Mouse (Mus musculus): ENCODE data around the gene Slc17a7. TPM values are rescaled to one million over a fixed set of nuclear protein-coding genes. Genes with fewer than 3 reads are reported as not detected.

The Slc17a7 gene
- polyA plus RNA-seq, 1 experiment from 2014 or later = not detected

- no peak for DNase-seq (ENCODE audit: low spot score)
Observed at GRCm38 (mm10) chr7:45175398-45175797, 11.6 kb downstream of the Slc17a7 start.

GRCm38 (mm10) chr7:45175929-45176328, 12.2 kb downstream of the Slc17a7 start:
- no peak for DNase-seq (ENCODE audit: low spot score)

- no peak for DNase-seq (ENCODE audit: low spot score)
Observed at GRCm38 (mm10) chr7:45176356-45176755, 12.6 kb downstream of the Slc17a7 start.

GRCm38 (mm10) chr7:45178550-45178949, 14.8 kb downstream of the Slc17a7 start:
- no peak for DNase-seq (ENCODE audit: low spot score)

GRCm38 (mm10) chr7:45179469-45179868, 15.7 kb downstream of the Slc17a7 start, which contains the start of gene Gfy:
TSS of gene Gfy (minus strand) at chr7:45179569.
- DNase-seq (ENCODE audit: low spot score) = no peak

- no peak for DNase-seq (ENCODE audit: low spot score)
Observed at GRCm38 (mm10) chr7:45180896-45181477, 17.2 kb downstream of the Slc17a7 start, which contains the start of gene Pth2. TSS of gene Pth2 (plus strand) at chr7:45180995.

GRCm38 (mm10) chr7:45181540-45181939, 17.8 kb downstream of the Slc17a7 start:
- DNase-seq (ENCODE audit: low spot score) = no peak

- peak; percentile 93 for DNase-seq (ENCODE audit: low spot score)
Observed at GRCm38 (mm10) chr7:45182199-45182601, 18.5 kb downstream of the Slc17a7 start.

GRCm38 (mm10) chr7:45182606-45183005, 18.9 kb downstream of the Slc17a7 start:
- no peak for DNase-seq (ENCODE audit: low spot score)

GRCm38 (mm10) chr7:45183672-45184071, 19.9 kb downstream of the Slc17a7 start:
- DNase-seq (ENCODE audit: low spot score) = no peak

GRCm38 (mm10) chr7:45185921-45186320, 22.2 kb downstream of the Slc17a7 start:
- DNase-seq (ENCODE audit: low spot score) = no peak

- no peak for DNase-seq (ENCODE audit: low spot score)
Observed at GRCm38 (mm10) chr7:45189600-45189999, 25.9 kb downstream of the Slc17a7 start.

GRCm38 (mm10) chr7:45190186-45190585, 26.4 kb downstream of the Slc17a7 start:
- DNase-seq (ENCODE audit: low spot score) = no peak

GRCm38 (mm10) chr7:45191161-45191560, 27.4 kb downstream of the Slc17a7 start:
- no peak for DNase-seq (ENCODE audit: low spot score)

GRCm38 (mm10) chr7:45191803-45192363, 28.1 kb downstream of the Slc17a7 start:
- DNase-seq (ENCODE audit: low spot score) = no peak

- DNase-seq (ENCODE audit: low spot score) = no peak
Observed at GRCm38 (mm10) chr7:45192585-45193310, 29.0 kb downstream of the Slc17a7 start.

GRCm38 (mm10) chr7:45193406-45193805, 29.7 kb downstream of the Slc17a7 start:
- no peak for DNase-seq (ENCODE audit: low spot score)

GRCm38 (mm10) chr7:45193871-45194785, 30.4 kb downstream of the Slc17a7 start:
- no peak for DNase-seq (ENCODE audit: low spot score)

GRCm38 (mm10) chr7:45195341-45196175, 31.8 kb downstream of the Slc17a7 start:
- DNase-seq (ENCODE audit: low spot score) = no peak

GRCm38 (mm10) chr7:45196176-45196535, 32.4 kb downstream of the Slc17a7 start:
- no peak for DNase-seq (ENCODE audit: low spot score)

GRCm38 (mm10) chr7:45196994-45197393, 33.2 kb downstream of the Slc17a7 start:
- no peak for DNase-seq (ENCODE audit: low spot score)

All from thymus, postnatal 0 days (tissue).